Mouse (Mus musculus) liver, embryonic 11.5 days (tissue): ENCODE measurements around the gene Gm10300. TPM values are rescaled to one million over a fixed set of nuclear protein-coding genes. Genes with fewer than 3 reads are reported as not detected.

Experiments
- ATAC-seq: fragments of 200-750 bp; cut with Nextera tagmentation; replicated peaks from 2 replicates; pipeline ENCODE4 v1.8.0; 2017; ENCODE audit warnings: moderate number of reproducible peaks, mild to moderate bottlenecking, moderate TSS enrichment, moderate library complexity; ENCODE audit not compliant: low FRiP score
- DNase-seq: peaks from one replicate; pipeline ENCODE4 v3.0.0-alpha.2; 2017; ENCODE audit warnings: low spot score
- H3K27ac ChIP-seq: fragments of 300-500 bp; sonication (generic); 2 replicates; pipeline ENCODE4 v1.5.1; 2014; ENCODE audit warnings: mild to moderate bottlenecking, low read depth, low read length, control low read depth
- H3K27me3 ChIP-seq: fragments of 300-500 bp; sonication (generic); replicated peaks from 2 replicates; pipeline ENCODE4 v1.6.1; 2014; ENCODE audit warnings: low read length, mixed read lengths; ENCODE audit not compliant: control insufficient read depth, insufficient read depth
- H3K36me3 ChIP-seq: fragments of 300-500 bp; sonication (generic); 2 replicates; pipeline ENCODE4 v1.6.1; 2014; ENCODE audit warnings: mild to moderate bottlenecking, low read length, moderate library complexity, mixed read lengths; ENCODE audit not compliant: control insufficient read depth, insufficient read depth
- H3K4me1 ChIP-seq: fragments of 300-500 bp; sonication (generic); replicated peaks from 2 replicates; pipeline ENCODE4 v1.6.1; 2014; ENCODE audit warnings: low read length, mixed read lengths; ENCODE audit not compliant: control insufficient read depth, insufficient read depth
- H3K4me2 ChIP-seq: fragments of 300-500 bp; sonication (generic); 2 replicates; pipeline ENCODE4 v1.6.1; 2014; ENCODE audit warnings: mild to moderate bottlenecking, control low read depth, moderate library complexity
- H3K4me3 ChIP-seq: fragments of 300-500 bp; sonication (generic); 2 replicates; pipeline ENCODE4 v1.5.1; 2014; ENCODE audit warnings: low read depth, low read length, control low read depth
- H3K9ac ChIP-seq: fragments of 300-500 bp; sonication (generic); 2 replicates; pipeline ENCODE4 v1.6.1; 2014; ENCODE audit warnings: low read depth, low read length, control low read depth
- H3K9me3 ChIP-seq: fragments of 300-500 bp; sonication (generic); 2 replicates; pipeline ENCODE4 v1.6.1; 2016; ENCODE audit warnings: low read length, inconsistent platforms, mixed read lengths; ENCODE audit not compliant: control insufficient read depth
- WGBS: fragments of 180-500 bp; shearing (Covaris S2); extraction: QIAGEN DNeasy Blood & Tissue Kit; methylation state at CpG from one replicate; pipeline ENCODE4 v1.1.7; 2014; 5-methylcytosine and 5-hydroxymethylcytosine counted together
- polyA plus RNA-seq: library from polyadenylated mRNA; unstranded; fragments of >200 nt; fragmentation: Nextera tagmentation; extraction: Ambion mirVana; gene quantifications from 2 replicates; pipeline ENCODE4 v1.2.1, GENCODE M21; 2014

Gm10300 gene
- polyA plus RNA-seq, 1 experiment from 2014 or later: 0.11 TPM

GRCm38 (mm10) chr4:132062289-132062688 lies 12.2 kb upstream of the Gm10300 start:
- H3K4me2 ChIP-seq: no peak overlapping the region
- H3K36me3 ChIP-seq: peaks cover 5% of the 10 kb centered on the region
- H3K4me1 ChIP-seq: peaks cover 73% of the 10 kb centered on the region
- ATAC-seq (no peak), DNase-seq (no peak)
- no peak overlapping the region for H3K4me3 ChIP-seq
- WGBS: 86% methylated on average over 8 of the region's 8 CpGs
- H3K9ac ChIP-seq: no peak overlapping the region
- no peaks in the 10 kb centered on the region for H3K9me3 ChIP-seq
- no peaks in the 10 kb centered on the region for H3K27me3 ChIP-seq
- H3K27ac ChIP-seq: 0 out of 2 replicates have a peak overlapping the region, but pooled peaks have one; percentile 41

- peaks cover 5% of the 10 kb centered on the region for H3K36me3 ChIP-seq
- peak overlapping the region; percentile 41 for H3K27ac ChIP-seq
These were observed 11.3 kb upstream of the Gm10300 start for GRCm38 (mm10) chr4:132062934-132063884.

GRCm38 (mm10) chr4:132064550-132064949 lies 9.9 kb upstream of the Gm10300 start:
- Histone ChIP-seq H3K27ac (no peak overlapping the region), H3K9me3 (no peaks in the 10 kb centered on the region), H3K4me2 (no peak overlapping the region), H3K4me3 (no peak overlapping the region), H3K36me3 (peaks cover 5% of the 10 kb centered on the region), H3K4me1 (peaks cover 87% of the 10 kb centered on the region), H3K27me3 (no peaks in the 10 kb centered on the region), H3K9ac (no peak overlapping the region)
- ATAC-seq (no peak), DNase-seq (no peak)
- WGBS: 87% methylated on average over 5 of the region's 5 CpGs

More at GRCm38 (mm10) chr4:132062934-132063884, 11.3 kb upstream of the Gm10300 start:
- no peak overlapping the region for H3K9ac ChIP-seq
- H3K9me3 ChIP-seq: no peaks in the 10 kb centered on the region
- 55% methylated on average over 17 of the region's 17 CpGs for WGBS
- H3K4me3 ChIP-seq: no peak overlapping the region
- H3K4me2 ChIP-seq: no peak overlapping the region
- no peaks in the 10 kb centered on the region for H3K27me3 ChIP-seq
- peaks cover 82% of the 10 kb centered on the region for H3K4me1 ChIP-seq
- ATAC-seq (no peak), DNase-seq (no peak)

- Histone ChIP-seq H3K9me3 (no peaks in the 10 kb centered on the region), H3K4me3 (no peak overlapping the region), H3K4me2 (peak overlapping the region; percentile 52), H3K9ac (peak overlapping the region; percentile 28; the same call in 1 of the 2 replicates), H3K36me3 (peaks cover 7% of the 10 kb centered on the region), H3K27ac (no peak overlapping the region), H3K27me3 (no peaks in the 10 kb centered on the region), H3K4me1 (peaks cover 82% of the 10 kb centered on the region)
- peak; percentile 57 for ATAC-seq
- DNase-seq: no peak
- WGBS: 45% methylated on average over 3 of the region's 3 CpGs
These were observed 8.9 kb upstream of the Gm10300 start for GRCm38 (mm10) chr4:132065578-132065977.

GRCm38 (mm10) chr4:132066101-132066773 lies 8.3 kb upstream of the Gm10300 start:
- Histone ChIP-seq H3K4me1 (peaks cover 83% of the 10 kb centered on the region), H3K27me3 (no peaks in the 10 kb centered on the region), H3K36me3 (peaks cover 11% of the 10 kb centered on the region), H3K9me3 (no peaks in the 10 kb centered on the region), H3K9ac (peak overlapping the region; percentile 28; the same call in 1 of the 2 replicates), H3K4me3 (no peak overlapping the region), H3K4me2 (peak overlapping the region; percentile 52), H3K27ac (peak overlapping the region; percentile 21; the same call in 1 of the 2 replicates)
- DNase-seq (no peak), ATAC-seq (no peak)
- WGBS: 75% methylated on average over 10 of the region's 10 CpGs

GRCm38 (mm10) chr4:132067112-132067937 lies 7.2 kb upstream of the Gm10300 start:
- ATAC-seq (peak; percentile 66), DNase-seq (no peak)
- Histone ChIP-seq H3K9ac (peak overlapping the region; percentile 40; the same call in 1 of the 2 replicates), H3K4me1 (peaks cover 86% of the 10 kb centered on the region), H3K36me3 (peaks cover 16% of the 10 kb centered on the region), H3K4me3 (peak overlapping the region; percentile 18; the same call in 1 of the 2 replicates), H3K27ac (peak overlapping the region; percentile 30; the same call in 1 of the 2 replicates), H3K9me3 (no peaks in the 10 kb centered on the region), H3K27me3 (no peaks in the 10 kb centered on the region), H3K4me2 (peak overlapping the region; percentile 52)
- WGBS: 71% methylated on average over 14 of the region's 14 CpGs

- no peak for ATAC-seq
- no peaks in the 10 kb centered on the region for H3K27me3 ChIP-seq
- 68% methylated on average over 2 of the region's 2 CpGs for WGBS
- peak overlapping the region; percentile 18; the same call in 1 of the 2 replicates for H3K4me3 ChIP-seq
- peaks cover 19% of the 10 kb centered on the region for H3K36me3 ChIP-seq
- DNase-seq: no peak
- no peaks in the 10 kb centered on the region for H3K9me3 ChIP-seq
- peak overlapping the region; percentile 52 for H3K4me2 ChIP-seq
- peaks cover 88% of the 10 kb centered on the region for H3K4me1 ChIP-seq
- H3K9ac ChIP-seq: peak overlapping the region; percentile 40; the same call in 1 of the 2 replicates
- peak overlapping the region; percentile 30; the same call in 1 of the 2 replicates for H3K27ac ChIP-seq
These were observed 6.6 kb upstream of the Gm10300 start for GRCm38 (mm10) chr4:132067938-132068235.

GRCm38 (mm10) chr4:132071674-132072073 lies 2.8 kb upstream of the Gm10300 start:
- Histone ChIP-seq H3K4me2 (peak overlapping the region; percentile 99), H3K9me3 (no peaks in the 10 kb centered on the region), H3K4me1 (peaks cover 82% of the 10 kb centered on the region), H3K27me3 (no peaks in the 10 kb centered on the region), H3K27ac (no peak overlapping the region; the same call in 1 of the 2 replicates), H3K4me3 (no peak overlapping the region), H3K36me3 (peaks cover 13% of the 10 kb centered on the region), H3K9ac (no peak overlapping the region; the same call in 1 of the 2 replicates)
- no peak for ATAC-seq
- WGBS: 90% methylated on average over 2 of the region's 2 CpGs
- no peak for DNase-seq
